Mouse (Mus musculus) adrenal gland (tissue): Measurements from ENCODE around the gene Haspin.

Experiments
- intact Hi-C: fragments of 180-260 bp; cut with DNase I; formaldehyde crosslinking; loops from one replicate; pipeline ENCODE4 v1.15.1; 2025
- long read RNA-seq, 2 experiments: library from polyadenylated mRNA; unstranded; transcript quantifications; one replicate each; pipeline ENCODE4 v2.0.0; 2020; ENCODE audit warnings: borderline replicate concordance in 1 of 2; ENCODE audit not compliant: insufficient replicate concordance in 1 of 2

The Haspin gene
- long read RNA-seq, experiment 1, partial matches to known transcripts = 0 of 1 reads
- long read RNA-seq, experiment 1, other reads (novel, unspliced or antisense) = 0 of 1 reads
- long read RNA-seq, experiment 2, partial matches to known transcripts = 0 of 1 reads
- long read RNA-seq, experiment 2, other reads (novel, unspliced or antisense) = 0 of 1 reads

DNA sequence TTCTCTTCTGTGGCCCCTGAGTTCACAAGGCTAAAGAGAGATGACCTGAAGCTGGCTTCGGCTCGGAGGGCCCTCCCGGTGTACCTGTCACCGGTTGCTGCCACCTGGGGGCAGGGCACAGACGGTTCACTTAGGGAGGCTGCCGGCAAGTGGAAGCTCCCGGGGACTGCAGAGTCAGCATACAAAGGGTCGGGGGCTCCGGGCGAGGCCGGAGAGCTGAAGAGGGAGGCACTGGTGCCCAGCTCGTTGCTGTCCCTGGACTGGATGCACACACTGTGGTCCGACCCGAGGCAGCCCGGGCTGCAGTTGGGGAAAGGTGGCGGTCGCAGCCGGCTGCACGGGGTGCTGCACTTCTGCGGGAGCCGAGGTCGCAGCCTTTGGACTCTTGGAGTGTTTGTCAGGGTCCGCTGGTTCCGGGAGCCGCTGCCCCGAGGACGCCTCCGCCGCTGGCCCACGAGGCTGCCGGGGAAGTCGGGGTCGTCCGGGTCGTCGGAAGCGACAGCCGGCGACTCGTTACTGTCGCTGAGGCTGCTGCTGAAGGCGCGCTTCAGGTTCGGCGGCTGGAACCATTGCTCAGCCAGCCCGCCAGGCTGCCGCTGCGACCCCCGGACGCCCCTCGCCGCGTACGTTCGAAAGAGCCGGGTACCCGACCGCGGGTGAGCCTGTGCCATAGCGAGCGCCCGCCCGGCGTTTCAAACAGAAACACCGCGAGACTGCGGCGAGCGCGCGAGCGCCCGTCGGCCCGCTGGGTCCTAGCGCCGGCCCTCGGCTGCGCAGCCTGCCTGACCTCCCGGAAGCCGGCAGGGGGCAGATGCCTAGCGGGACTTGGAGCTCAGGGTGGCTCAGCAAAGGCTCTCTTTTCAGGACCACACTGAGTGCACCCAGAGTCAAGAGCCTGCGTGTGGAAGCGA is at the start of gene Haspin:
Haspin (minus strand) TSS at position 704 of the 911 bp plus-strand sequence.
- intact Hi-C loops = loop anchor here (5.0 kb wide), 1 partner anchor 39 kb away; the partner anchor contains the start of genes Emc6 and Tax1bp3

DNA sequence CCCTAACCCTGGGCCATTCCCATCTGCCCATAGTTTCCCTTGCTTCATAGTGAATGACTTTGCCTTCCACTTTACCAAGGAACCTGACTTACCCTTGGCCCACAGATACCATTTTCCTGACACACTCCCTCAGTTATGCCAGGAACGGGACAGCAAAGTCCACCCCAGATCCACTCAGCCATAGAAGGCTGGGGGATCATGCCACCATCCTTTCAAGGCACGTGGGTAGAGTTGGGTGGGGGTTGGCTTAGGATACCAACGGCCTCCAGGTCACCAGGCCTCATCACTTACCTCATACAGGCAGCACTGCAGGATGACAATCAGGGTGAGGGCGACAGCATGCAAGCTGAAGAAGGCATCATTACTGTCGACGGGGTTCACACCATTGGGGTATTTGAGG is 49.1 kb upstream of the Haspin start:
- intact Hi-C loops = no loop called here

DNA sequence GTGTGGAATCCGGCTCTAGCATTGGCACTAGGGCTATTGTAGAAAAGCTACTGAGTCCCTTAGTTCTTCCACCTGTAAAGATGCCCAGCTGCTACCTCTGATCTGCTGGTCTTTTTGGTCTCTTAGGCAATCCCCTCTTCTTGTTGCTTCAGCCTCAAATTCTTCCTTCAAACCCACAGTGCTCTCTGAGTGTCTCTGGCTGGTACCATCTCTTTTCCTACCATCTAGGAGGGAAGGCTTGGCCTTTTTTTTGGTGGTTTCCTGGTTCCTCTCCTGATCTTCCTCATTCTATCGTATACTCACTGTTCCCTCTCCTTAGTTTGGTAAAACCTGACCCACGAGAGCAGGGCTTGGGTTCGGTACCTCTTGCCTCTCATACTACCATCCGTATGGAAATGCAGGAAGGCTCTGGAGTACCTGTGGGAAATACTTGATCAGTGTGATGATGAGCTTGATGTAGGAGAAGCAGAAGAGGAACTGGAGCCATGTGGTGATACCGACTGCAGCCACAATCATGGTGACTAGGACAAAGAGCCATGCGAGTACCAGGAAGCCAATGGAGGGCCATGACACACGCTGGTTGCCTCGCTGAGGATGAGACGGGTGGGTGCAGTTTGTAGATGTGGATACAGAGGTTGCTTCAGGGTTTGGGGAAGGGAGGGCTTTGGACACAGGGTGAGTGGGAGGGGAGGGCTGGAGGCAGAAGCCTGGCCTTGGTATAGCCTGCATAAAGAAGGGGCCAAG is 48.0 kb upstream of the Haspin start:
- intact Hi-C loops = no loop called here

DNA sequence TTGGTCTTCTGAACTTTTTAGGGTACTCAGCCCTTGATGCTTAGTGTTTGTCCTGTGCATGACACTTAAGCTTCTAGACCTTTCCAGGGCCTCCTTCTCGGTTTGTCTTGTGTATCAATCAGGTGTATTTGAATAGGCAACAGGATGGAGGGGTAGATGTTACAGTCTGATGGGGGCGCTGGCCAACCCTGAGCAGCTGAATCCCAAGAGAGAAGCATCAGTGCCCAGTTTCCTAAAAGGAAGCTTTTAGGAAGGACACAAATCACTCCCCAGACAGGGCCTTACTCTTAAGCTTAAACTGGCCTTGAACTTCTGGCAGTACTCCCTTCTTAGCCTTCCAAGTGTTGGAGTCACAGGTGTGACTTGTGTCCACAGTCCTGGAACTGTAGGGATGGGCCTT is 39.8 kb upstream of the Haspin start:
- intact Hi-C loops = loop anchor here (5.0 kb wide), 1 partner anchor 41 kb away; the partner anchor contains the start of gene Haspin

DNA sequence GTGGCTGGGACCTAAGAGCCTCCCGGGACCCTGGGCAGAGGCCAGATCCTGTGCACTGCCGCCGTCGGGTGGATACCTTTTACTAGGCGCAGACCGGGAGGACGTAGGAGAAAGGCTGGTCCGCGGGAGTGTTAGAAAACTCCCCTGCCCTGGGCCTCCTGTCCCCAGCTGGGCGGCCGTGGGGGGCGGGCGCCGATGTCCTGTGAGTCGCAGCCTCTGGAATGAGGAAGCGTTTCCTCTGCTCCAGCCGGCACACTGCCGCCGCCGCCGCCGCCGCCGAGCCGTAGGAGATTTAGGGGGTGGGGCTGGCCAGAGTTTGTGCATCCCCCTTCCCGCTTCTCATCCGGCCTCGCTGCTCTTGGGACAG is 39.4 kb upstream of the Haspin start:
- intact Hi-C loops = loop anchor here (5.0 kb wide), 1 partner anchor 40 kb away; the partner anchor contains the start of gene Haspin

DNA sequence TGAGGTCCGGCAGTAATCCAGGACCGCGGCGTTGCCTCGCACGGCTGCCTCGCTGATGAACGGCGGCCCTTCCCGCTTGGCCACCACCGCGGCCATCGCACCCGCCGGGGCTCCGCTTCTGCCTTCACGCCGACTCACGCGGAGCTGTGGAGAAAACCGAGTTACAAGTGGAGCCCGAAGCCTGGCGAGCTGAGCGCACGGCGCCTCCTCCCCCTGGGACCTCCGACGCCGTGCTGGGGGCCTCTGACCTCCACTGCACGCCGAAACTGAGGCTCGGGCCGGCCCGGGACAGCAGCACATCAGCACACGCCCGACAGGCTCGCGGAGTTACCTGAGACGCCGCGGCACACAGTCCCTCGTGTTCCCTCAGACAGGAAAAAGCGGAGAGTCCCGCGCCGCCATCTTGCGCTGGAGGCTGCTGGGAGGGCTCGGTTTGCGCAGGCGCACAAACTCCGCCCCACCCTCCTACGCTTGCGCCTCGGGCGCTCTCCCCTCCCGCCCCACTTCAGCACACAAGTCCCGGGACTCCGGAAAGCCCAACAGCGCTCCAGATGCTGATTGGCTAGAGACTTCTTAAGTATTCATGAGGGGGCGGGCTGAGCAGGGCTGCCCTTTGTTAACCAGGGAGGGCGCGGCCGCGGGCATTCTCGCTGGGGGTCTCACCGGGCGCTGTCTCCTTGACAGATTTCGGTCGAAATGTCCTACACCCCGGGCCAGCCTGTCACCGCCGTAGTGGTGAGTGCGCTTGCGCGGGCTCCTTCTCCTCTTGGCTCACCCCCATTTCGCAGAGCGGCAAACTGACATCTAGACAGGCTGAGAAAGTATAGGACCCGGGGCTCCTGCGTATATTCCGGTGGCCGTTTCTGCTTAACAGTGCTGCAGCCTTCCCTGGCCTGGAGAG is 38.8 kb upstream of the Haspin start, which contains the start of the genes Emc6 and Tax1bp3:
Emc6 (minus strand) TSS at position 430 of the 901 bp plus-strand sequence.
Tax1bp3 (plus strand) TSS at position 476 of the 901 bp plus-strand sequence.
- intact Hi-C loops = loop anchor here (5.0 kb wide), 1 partner anchor 40 kb away; the partner anchor contains the start of gene Haspin

DNA sequence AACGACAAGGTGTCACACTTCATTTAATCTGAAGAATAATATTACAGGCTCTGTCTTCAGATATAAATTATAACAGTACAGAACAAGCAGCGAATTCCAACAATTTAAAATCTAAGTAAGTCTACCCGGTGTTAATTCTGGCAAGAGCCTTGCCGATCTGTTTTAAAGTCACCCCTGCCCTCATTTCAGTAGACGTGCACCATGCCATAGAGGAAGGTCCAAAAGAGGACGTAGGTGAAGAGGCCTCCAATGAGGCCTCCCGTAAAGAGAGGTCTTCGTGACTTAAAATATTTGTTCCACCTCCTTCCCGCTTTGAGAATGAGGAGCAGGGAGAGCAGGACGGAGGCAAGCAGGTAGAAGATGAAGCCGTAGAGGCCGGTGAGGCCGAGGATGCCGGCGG is 38.1 kb upstream of the Haspin start:
- intact Hi-C loops = loop anchor here (5.0 kb wide), 1 partner anchor 39 kb away; the partner anchor contains the start of gene Haspin

DNA sequence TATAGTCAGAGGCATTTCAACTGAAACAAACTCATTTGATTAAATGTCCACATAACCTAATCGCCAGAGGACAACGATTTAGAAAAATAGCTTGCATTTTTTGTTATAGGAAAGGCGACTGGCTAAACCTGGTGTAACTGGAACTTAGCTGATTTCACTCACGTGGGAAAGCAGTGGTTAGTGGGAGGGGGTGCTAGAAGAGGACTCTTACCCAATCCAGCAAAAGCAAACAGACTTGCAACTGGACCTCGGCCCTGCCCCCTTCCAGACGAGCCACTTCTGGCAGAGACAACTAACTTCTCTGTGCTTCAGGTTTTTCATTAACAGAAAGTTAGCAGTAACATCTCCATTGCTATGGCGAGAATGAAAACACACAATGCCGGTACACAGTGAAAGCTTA is 37.5 kb upstream of the Haspin start:
- intact Hi-C loops = loop anchor here (5.0 kb wide), 1 partner anchor 38 kb away; the partner anchor contains the start of gene Haspin

DNA sequence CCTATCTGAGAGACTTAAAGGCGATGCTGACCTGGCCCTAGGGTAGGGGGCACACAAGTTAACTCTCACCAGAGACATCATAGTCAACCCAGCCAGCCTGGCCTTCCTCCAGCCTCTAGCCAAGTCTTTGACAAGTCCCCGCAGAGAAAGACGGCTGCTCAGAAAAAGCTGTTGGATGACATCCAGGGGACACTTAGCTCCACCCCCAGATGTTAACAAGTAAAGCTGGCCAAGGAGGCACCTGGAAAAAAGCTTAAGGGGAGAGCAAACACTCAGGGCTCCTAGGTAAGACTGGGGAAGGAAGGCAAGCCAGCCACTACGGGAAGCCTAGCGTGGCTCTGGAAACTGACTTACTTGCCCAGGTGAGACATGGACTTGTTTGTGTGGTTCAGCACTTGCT is 34.1 kb upstream of the Haspin start:
- intact Hi-C loops = no loop called here

DNA sequence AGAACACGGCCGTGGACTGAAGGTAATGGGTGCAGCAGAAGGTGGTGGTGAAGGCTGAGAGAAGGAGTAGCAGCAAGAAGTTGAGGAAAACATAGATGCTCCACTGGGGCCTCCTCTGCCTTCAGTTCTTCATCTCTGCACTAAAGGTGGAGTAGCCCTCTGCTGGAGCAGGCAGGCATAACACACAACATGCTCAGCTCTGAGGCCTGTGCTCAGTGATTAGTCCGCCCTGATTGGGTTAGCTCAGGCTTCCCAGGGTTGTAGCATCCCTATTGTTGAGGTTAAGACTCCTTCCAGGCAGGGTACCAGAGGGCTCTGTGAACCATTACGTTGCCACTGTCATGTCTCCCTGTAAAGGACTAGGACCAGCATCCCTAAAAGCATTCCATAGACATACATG is 31.1 kb upstream of the Haspin start:
- intact Hi-C loops = no loop called here

DNA sequence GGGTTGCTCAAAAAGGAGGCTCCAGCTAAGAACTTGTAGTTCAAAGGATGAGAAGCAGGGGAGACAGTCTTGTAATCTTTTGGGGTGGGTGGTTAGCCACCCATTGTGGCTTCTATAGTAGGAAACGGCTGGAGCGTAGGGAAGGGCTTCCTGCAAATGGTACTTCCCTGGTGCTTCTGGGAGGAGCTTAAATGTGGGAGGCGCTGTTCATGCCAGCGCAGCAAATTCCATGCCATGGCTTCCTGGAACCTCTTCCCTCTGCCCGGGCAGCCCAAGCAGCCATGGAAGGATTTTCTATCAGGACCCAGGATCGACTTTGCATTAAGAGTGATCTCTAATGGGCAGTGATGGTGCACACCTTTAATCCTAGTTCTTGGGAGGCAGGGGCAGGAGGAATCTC is 30.5 kb upstream of the Haspin start:
- intact Hi-C loops = no loop called here

DNA sequence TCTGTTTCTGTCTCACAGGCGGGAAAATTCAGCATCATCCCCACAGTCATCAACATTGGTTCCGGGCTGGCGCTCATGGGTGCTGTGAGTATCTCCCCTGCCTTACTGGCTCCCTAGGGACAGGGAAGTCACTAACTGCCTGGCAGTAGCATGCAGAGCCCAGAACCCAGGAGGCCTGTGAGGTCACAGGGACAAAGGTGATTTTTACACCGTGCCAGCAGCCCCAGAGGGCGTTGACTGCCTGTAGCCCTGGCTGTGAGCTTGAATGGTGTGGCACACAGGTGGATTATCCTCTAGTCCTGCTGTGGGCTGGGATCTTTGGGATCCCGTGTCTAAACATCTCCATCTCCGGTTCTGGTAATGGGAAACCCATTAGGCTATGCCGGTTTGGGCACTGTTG is 30.0 kb upstream of the Haspin start:
- intact Hi-C loops = no loop called here

DNA sequence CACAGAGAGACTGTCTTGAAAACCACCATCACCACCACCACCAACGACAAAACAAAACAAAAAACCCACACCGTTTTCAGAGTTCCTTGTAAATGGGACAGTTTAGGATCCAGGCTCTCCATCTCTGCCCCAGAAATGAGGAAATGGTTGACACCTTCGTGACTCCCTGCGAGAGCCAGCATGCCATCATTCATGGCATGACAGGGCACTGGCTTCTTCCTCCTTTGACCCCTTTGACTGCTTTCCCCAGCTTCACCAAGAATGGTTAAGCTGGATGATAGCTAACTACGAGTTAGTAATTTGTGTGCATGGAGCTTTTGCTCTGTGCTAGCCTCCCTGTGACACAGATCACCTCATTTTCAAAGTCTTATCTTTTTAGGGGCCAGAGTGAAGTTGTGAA is 24.2 kb upstream of the Haspin start:
- intact Hi-C loops = no loop called here

DNA sequence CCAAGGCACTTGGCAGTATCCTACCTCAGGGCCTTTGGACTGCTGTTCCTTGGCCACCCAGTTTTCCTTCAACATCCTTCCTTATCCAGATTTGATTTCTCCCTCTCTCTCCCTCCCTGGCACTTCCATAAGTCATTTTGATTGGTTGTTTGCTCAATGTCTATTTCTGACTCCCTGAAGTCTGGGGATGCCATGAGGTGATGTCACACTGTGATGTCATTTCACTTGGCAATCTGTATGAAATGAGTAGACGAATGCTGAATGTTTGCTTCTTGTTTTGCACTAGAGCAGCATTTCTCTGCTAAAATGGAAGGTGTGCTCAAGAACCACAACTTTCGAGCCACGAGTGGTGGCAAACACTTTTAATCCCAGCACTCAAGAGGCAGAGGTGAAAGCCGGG is 23.5 kb upstream of the Haspin start:
- intact Hi-C loops = no loop called here

DNA sequence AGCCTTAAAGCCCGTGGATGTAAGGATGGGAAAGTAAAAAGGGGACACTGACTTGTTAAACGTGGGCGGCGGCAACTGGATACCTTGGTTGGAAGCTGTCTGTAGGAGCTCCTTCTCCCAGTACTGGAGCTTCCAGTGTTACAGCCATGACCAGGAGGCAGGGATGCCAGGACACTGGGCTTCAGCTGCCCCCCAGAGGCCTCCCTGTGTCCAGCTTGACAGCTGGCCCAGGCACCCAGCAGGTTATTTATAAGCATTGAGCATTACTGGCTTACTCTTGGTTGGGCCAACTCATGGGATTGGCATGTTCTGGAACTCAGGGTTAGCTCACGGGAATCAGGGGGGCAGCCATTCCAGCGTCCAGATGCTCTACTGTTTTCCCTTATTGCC is 22.7 kb upstream of the Haspin start:
- intact Hi-C loops = no loop called here

DNA sequence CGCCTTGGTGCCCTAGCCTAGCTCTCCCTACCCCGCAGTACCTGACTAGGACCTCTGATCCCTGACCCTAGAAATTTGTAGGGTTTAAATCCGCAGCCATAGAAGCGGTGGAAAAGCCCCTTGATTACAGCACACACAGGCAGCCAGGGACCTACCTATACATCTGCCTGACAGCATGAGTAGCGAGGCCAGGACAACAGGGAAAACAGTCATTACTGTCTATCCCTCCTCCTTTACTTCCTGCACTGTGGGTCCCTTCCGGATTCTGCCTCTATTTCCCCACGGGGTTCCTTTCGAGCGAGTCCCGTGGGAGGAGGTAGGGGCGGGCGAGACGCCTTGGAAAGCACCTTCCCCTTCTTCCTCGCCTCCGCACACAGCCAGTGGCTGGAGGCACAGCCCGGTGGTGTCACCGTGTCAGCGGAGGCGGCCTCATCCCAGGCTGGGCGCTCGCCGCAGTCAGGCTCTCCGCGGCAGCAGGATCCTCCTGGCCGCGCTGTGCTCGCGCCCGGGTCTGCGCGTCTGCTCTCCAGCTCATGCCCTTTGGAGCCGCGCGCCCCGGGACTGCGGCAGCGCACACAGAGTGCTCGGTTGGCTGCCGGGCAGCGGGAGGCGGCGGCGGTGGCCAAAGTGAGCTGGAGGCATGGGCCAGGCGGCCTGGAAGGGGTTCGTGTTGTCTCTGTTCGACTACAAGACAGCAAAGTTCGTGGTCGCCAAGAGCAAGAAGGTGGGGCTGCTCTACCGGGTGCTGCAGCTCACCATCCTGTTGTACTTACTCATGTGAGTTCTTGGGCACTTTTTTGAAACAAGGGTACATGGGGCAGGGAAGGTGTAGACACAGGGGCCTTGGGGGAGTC is 22.1 kb upstream of the Haspin start, which contains the start of gene P2rx5:
P2rx5 (plus strand) TSS at position 465 of the 854 bp plus-strand sequence.
- intact Hi-C loops = no loop called here

DNA sequence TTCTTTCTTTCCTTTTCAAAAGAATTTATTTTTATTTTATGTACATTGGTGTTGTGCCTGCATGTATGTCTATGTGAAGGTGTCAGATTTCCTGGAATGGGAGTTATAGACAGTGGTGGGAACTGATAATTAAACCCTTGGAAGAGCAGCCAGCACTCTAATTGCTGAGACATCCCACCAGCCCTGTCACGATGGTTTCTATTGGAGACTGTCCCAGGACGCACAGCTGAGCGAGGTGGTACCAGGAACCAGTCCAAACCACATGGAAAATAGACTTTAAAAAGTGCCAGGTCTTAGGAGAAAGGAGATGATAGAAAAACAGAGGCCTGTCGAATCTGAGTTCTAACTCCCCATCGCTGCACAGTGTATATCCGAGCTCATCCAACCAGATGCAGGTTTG is 17.0 kb upstream of the Haspin start:
- intact Hi-C loops = no loop called here

DNA sequence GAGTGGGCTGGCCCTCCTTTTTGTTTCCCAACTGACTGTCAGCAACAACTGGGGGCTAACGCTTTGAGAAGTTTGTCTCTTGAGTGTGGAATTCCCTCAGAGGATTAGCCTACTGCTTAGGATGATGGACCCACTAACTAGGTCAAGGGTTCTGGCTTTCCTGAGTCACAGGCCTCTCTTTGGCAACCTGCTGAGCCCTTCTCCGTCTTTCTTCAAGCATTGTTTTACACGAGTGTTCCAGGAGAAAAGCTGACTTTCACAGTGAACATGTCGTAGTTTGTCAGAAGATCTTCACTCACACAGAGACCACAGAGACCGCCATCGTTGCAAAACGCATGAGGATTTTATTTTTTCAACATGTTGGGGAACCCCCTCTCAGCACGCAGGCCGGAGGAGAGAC is 10.1 kb upstream of the Haspin start:
- intact Hi-C loops = no loop called here

DNA sequence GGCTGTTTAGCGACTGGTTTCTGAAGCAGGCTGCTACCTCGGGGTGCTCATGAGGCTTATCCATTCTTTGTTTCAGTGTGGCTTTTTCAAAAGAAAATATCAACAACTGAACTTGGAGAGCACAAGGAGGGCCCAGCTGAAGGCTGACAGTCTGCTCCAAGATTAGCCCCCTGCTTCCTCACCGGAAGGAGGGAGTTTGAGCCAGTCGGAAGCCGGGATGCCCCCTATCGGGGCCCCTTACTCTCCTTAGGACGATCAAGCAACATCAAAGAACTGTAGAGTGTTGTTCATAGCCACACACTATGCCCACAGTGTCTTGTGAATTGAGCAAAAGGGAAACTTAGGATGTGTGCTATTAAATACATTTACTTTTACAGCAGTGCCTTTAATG is 8.9 kb upstream of the Haspin start:
- intact Hi-C loops = no loop called here
